Mouse (Mus musculus): Measurements from ENCODE around the gene Gnai2. TPM values are rescaled to one million over a fixed set of nuclear protein-coding genes. Genes with fewer than 3 reads are reported as not detected.

Gene Gnai2
- polyA plus RNA-seq, 1 experiment from 2014 or later: 369 TPM

DNA sequence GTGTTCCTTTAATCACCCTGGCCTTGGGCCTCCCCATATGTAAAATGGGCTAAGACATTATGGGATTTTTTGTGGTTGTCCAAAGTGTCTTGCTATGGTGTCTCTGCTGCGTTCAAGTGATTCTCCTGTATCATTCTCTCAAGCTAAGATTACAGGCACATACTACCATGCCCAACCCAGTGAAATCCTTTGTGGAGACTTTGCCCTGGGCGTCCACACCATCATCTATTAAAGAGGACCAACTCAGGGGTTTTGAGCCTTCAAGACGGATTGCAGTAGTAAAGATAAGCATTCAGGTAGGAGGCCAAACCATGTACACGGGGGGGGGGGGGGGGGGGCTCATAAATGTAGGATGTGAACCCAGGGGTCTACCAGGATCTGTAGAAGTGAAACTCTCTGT, 19.4 kb upstream of the Gnai2 start:
- Histone ChIP-seq H3K9me3 (replicated peaks; ENCODE audit: control insufficient read depth, low read length) (no peaks in the 10 kb centered on the region), H3K36me3 (replicated peaks; ENCODE audit: control insufficient read depth, insufficient read depth, low read depth, low read length) (no peaks in the 10 kb centered on the region), H3K4me2 (ENCODE audit: low read depth, low read length) (no peak overlapping the region), H3K4me3 (ENCODE audit: low read depth, low read length) (no peak overlapping the region), H3K27ac (replicated peaks; ENCODE audit: low read depth, low read length) (no peak overlapping the region), H3K9ac (replicated peaks; ENCODE audit: low read length) (no peak overlapping the region), H3K27me3 (ENCODE audit: control insufficient read depth, insufficient read depth, low read length) (no peaks in the 10 kb centered on the region), H3K4me1 (ENCODE audit: control insufficient read depth, insufficient read depth, low read length) (no peaks in the 10 kb centered on the region)
- WGBS: 84% methylated on average over 4 of the region's 4 CpGs
- no peak for DNase-seq (ENCODE audit: low spot score)
- no peak for ATAC-seq (replicated peaks; ENCODE audit: insufficient number of reproducible peaks, low FRiP score, low TSS enrichment, low read depth)

DNA sequence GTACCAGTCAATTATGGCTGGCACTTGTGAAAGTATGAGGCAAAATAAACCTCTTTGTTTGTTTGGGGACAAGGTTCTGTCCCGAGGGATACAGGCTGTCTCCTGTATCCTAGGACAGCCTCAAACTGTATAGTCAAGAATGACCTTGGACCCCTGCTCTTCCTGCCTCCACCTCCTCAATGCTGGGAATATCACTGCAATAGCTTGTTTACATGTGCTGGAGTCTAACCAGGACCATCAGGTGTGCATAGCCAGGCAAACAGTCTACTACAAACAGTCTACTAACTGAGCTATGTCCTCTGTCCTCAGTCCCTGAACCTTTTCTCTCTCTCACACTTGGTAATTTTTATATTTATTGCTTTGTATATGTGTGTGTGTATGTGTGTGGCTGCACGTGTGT, 18.3 kb upstream of the Gnai2 start:
- no peak overlapping the region for H3K4me2 ChIP-seq (ENCODE audit: low read depth, low read length)
- H3K36me3 ChIP-seq (replicated peaks; ENCODE audit: control insufficient read depth, insufficient read depth, low read depth, low read length): no peaks in the 10 kb centered on the region
- no peaks in the 10 kb centered on the region for H3K9me3 ChIP-seq (replicated peaks; ENCODE audit: control insufficient read depth, low read length)
- no peaks in the 10 kb centered on the region for H3K4me1 ChIP-seq (ENCODE audit: control insufficient read depth, insufficient read depth, low read length)
- H3K27ac ChIP-seq (replicated peaks; ENCODE audit: low read depth, low read length): no peak overlapping the region
- no peak overlapping the region for H3K9ac ChIP-seq (replicated peaks; ENCODE audit: low read length)
- WGBS: 81% methylated on average over 2 of the region's 2 CpGs
- DNase-seq (ENCODE audit: low spot score): no peak
- H3K4me3 ChIP-seq (ENCODE audit: low read depth, low read length): no peak overlapping the region
- no peaks in the 10 kb centered on the region for H3K27me3 ChIP-seq (ENCODE audit: control insufficient read depth, insufficient read depth, low read length)
- ATAC-seq (replicated peaks; ENCODE audit: insufficient number of reproducible peaks, low FRiP score, low TSS enrichment, low read depth): no peak

DNA sequence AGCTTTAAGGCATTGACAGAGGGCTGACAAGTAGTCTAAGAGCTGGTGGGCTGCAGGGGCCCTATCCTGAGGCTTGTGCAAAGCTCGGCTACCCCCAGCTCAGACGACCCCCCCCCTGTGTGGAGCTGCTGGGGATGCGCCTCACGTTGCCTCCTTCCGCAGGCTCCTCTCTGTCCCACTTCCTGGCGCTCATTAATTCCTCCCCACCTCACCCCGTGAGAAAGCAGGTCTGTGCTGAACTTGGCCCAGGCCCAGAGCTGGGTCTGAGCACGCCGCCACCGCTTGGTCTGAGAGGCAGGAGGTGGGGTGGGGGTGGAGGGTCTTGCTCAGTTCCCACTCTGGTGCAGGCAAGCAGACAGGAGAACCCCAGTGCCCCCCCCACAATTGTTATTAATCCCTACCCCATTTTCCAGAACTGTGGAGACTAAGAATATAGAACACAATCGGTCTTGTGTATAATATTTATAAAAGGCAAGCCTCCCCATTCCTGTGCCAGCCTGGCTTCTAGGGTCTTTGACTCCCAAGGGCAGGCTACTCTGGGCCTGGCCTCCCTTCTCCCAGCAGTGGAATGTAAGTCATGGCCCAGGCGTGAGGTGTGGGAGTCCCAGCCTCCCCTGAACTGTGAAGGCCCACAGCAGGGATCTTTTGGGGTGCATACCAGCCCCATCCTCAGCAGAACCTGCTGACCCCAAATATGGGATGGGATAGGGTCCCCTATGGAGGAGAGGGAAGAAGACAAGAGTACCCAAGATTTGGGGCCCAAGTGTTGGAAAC, 15.7 kb upstream of the Gnai2 start:
- no peak for DNase-seq (ENCODE audit: low spot score)
- 0 out of 2 replicates have a peak, but pooled peaks have one; percentile 10 for ATAC-seq (replicated peaks; ENCODE audit: insufficient number of reproducible peaks, low FRiP score, low TSS enrichment, low read depth)
- no peaks in the 10 kb centered on the region for H3K36me3 ChIP-seq (replicated peaks; ENCODE audit: control insufficient read depth, insufficient read depth, low read depth, low read length)

DNA sequence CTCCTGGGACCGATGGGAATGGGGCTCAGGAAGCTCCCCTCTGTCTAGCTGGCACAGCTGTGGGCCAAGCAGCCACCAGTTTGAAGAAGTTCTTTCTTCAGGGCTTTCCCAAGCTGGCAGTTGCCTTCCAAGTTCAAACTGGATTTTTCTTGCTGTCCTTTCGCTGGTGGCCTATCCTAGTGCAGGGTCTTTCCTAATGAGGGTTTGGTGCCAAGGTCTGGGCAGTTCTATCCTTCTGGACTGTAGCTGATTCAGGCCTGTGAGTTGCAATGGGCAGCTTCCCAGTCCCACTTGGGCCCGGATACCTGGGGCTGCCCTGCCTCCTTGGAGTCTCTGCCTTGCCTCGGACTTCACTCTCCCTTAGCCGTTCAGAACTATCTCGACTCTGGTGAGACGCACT, 15.1 kb upstream of the Gnai2 start:
- H3K4me1 ChIP-seq (ENCODE audit: control insufficient read depth, insufficient read depth, low read length): no peaks in the 10 kb centered on the region
- 73% methylated on average over 7 of the region's 7 CpGs for WGBS
- H3K4me2 ChIP-seq (ENCODE audit: low read depth, low read length): no peak overlapping the region
- H3K36me3 ChIP-seq (replicated peaks; ENCODE audit: control insufficient read depth, insufficient read depth, low read depth, low read length): no peaks in the 10 kb centered on the region
- DNase-seq (ENCODE audit: low spot score) (no peak), ATAC-seq (replicated peaks; ENCODE audit: insufficient number of reproducible peaks, low FRiP score, low TSS enrichment, low read depth) (no peak)
- no peak overlapping the region for H3K4me3 ChIP-seq (ENCODE audit: low read depth, low read length)
- no peak overlapping the region for H3K27ac ChIP-seq (replicated peaks; ENCODE audit: low read depth, low read length)
- no peak overlapping the region for H3K9ac ChIP-seq (replicated peaks; ENCODE audit: low read length)
- no peaks in the 10 kb centered on the region for H3K27me3 ChIP-seq (ENCODE audit: control insufficient read depth, insufficient read depth, low read length)
- no peaks in the 10 kb centered on the region for H3K9me3 ChIP-seq (replicated peaks; ENCODE audit: control insufficient read depth, low read length)

More for the DNA sequence above, 15.7 kb upstream of the Gnai2 start:
- no peaks in the 10 kb centered on the region for H3K4me1 ChIP-seq (ENCODE audit: control insufficient read depth, insufficient read depth, low read length)
- no peaks in the 10 kb centered on the region for H3K27me3 ChIP-seq (ENCODE audit: control insufficient read depth, insufficient read depth, low read length)
- no peak overlapping the region for H3K4me2 ChIP-seq (ENCODE audit: low read depth, low read length)
- H3K4me3 ChIP-seq (ENCODE audit: low read depth, low read length): no peak overlapping the region
- no peak overlapping the region for H3K27ac ChIP-seq (replicated peaks; ENCODE audit: low read depth, low read length)
- no peaks in the 10 kb centered on the region for H3K9me3 ChIP-seq (replicated peaks; ENCODE audit: control insufficient read depth, low read length)
- no peak overlapping the region; the same call in 1 of the 2 replicates for H3K9ac ChIP-seq (replicated peaks; ENCODE audit: low read length)
- WGBS: 50% methylated on average over 12 of the region's 12 CpGs

DNA sequence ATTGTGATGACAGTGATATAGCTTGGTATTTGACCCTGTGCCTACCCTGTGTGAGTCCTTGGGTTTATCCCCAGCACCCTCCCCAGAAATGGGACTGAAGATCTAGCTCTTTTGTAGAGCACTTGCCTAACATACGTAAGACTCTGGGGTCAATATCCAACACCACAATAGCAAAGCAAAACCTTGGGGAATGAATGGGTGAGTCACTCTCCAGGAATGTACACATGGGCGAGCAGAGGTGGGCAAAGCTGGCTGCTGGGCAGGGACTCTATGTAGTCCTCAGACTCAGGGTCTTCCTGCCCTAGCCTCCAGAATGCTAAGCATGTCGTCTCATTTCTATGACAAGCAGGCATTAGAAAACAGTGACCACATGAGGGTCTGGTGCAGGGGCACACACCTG, 13.6 kb upstream of the Gnai2 start:
- Histone ChIP-seq H3K36me3 (replicated peaks; ENCODE audit: control insufficient read depth, insufficient read depth, low read depth, low read length) (no peaks in the 10 kb centered on the region), H3K9ac (replicated peaks; ENCODE audit: low read length) (no peak overlapping the region), H3K4me3 (ENCODE audit: low read depth, low read length) (no peak overlapping the region), H3K4me1 (ENCODE audit: control insufficient read depth, insufficient read depth, low read length) (no peaks in the 10 kb centered on the region), H3K4me2 (ENCODE audit: low read depth, low read length) (no peak overlapping the region), H3K27me3 (ENCODE audit: control insufficient read depth, insufficient read depth, low read length) (no peaks in the 10 kb centered on the region), H3K9me3 (replicated peaks; ENCODE audit: control insufficient read depth, low read length) (no peaks in the 10 kb centered on the region), H3K27ac (replicated peaks; ENCODE audit: low read depth, low read length) (no peak overlapping the region)
- ATAC-seq (replicated peaks; ENCODE audit: insufficient number of reproducible peaks, low FRiP score, low TSS enrichment, low read depth): no peak
- 79% methylated on average over 3 of the region's 3 CpGs for WGBS
- DNase-seq (ENCODE audit: low spot score): no peak

DNA sequence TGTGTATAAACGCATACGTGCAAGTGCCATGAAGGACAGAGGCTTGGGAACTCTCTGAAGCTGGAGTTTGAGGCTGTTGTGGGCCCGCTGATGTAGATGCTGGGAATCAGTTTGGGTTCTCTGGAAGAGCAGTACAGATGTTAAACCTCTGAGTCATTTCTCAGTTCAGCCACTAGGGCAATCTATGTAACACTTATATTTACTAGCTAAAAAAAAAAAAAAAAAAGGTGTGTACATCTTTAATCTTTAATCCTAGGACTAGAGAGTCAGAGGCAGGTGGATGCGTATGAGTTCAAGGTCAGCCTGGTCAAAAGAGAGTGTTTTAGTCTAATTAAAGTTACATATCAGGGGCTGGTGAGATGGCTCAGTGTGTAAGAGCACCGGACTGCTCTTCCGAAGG, 11.8 kb upstream of the Gnai2 start:
- no peaks in the 10 kb centered on the region for H3K4me1 ChIP-seq (ENCODE audit: control insufficient read depth, insufficient read depth, low read length)
- no peak overlapping the region for H3K4me3 ChIP-seq (ENCODE audit: low read depth, low read length)
- ATAC-seq (replicated peaks; ENCODE audit: insufficient number of reproducible peaks, low FRiP score, low TSS enrichment, low read depth): no peak

DNA sequence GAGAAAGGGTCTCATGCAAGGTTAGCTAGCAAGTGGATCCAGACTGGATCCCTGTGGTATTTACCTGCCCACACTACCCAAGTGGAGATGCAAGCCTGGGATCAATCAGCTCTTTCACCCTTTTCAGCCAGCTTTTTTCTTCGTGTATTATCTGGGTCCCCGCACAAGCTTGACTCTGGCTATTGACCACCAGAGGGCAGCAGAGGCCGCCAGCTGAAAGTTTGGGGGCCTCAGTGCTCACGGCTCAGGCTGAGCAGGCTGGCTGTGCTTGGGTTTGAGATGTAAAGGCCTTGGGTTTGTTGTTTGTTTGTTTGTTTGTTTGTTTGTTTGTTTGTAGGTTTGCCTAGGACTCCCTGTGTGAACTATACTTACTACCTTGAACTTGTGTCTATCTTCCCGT, 10.4 kb upstream of the Gnai2 start:
- Histone ChIP-seq H3K4me2 (ENCODE audit: low read depth, low read length) (no peak overlapping the region), H3K9ac (replicated peaks; ENCODE audit: low read length) (no peak overlapping the region), H3K27ac (replicated peaks; ENCODE audit: low read depth, low read length) (no peak overlapping the region), H3K9me3 (replicated peaks; ENCODE audit: control insufficient read depth, low read length) (no peaks in the 10 kb centered on the region), H3K4me3 (ENCODE audit: low read depth, low read length) (no peak overlapping the region), H3K27me3 (ENCODE audit: control insufficient read depth, insufficient read depth, low read length) (no peaks in the 10 kb centered on the region), H3K36me3 (replicated peaks; ENCODE audit: control insufficient read depth, insufficient read depth, low read depth, low read length) (no peaks in the 10 kb centered on the region), H3K4me1 (ENCODE audit: control insufficient read depth, insufficient read depth, low read length) (no peaks in the 10 kb centered on the region)
- WGBS: 10% methylated on average over 5 of the region's 5 CpGs
- ATAC-seq (replicated peaks; ENCODE audit: insufficient number of reproducible peaks, low FRiP score, low TSS enrichment, low read depth) (peak; percentile 56; the same call in 1 of the 2 replicates), DNase-seq (ENCODE audit: low spot score) (peak; percentile 92)

More for the DNA sequence above, 11.8 kb upstream of the Gnai2 start:
- no peak for DNase-seq (ENCODE audit: low spot score)
- no peaks in the 10 kb centered on the region for H3K9me3 ChIP-seq (replicated peaks; ENCODE audit: control insufficient read depth, low read length)
- no peak overlapping the region for H3K9ac ChIP-seq (replicated peaks; ENCODE audit: low read length)
- WGBS: 77% methylated on average over 6 of the region's 6 CpGs
- H3K36me3 ChIP-seq (replicated peaks; ENCODE audit: control insufficient read depth, insufficient read depth, low read depth, low read length): no peaks in the 10 kb centered on the region
- no peak overlapping the region for H3K4me2 ChIP-seq (ENCODE audit: low read depth, low read length)
- H3K27me3 ChIP-seq (ENCODE audit: control insufficient read depth, insufficient read depth, low read length): no peaks in the 10 kb centered on the region
- H3K27ac ChIP-seq (replicated peaks; ENCODE audit: low read depth, low read length): no peak overlapping the region

DNA sequence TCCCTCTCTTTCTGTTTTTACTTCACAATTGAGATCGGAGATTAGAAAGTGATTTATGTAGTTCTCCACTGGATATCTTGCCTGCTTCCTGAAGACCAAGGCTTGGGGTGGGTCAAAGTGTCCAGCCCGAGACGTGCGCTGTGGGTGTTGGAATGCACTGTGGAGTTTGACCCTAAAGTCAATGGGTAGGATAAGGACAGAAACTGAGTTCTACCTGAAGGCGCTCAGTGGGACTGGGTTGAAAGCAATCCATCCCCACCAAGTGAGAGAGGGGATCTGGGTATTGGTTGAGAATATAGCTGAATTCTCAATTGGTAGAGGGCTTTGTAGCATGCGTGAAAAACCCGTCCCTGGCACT, 10.0 kb upstream of the Gnai2 start:
- ATAC-seq (replicated peaks; ENCODE audit: insufficient number of reproducible peaks, low FRiP score, low TSS enrichment, low read depth) (no peak), DNase-seq (ENCODE audit: low spot score) (no peak)
- Histone ChIP-seq H3K4me1 (ENCODE audit: control insufficient read depth, insufficient read depth, low read length) (no peaks in the 10 kb centered on the region), H3K9me3 (replicated peaks; ENCODE audit: control insufficient read depth, low read length) (no peaks in the 10 kb centered on the region), H3K36me3 (replicated peaks; ENCODE audit: control insufficient read depth, insufficient read depth, low read depth, low read length) (no peaks in the 10 kb centered on the region), H3K4me2 (ENCODE audit: low read depth, low read length) (peak overlapping the region; percentile 29), H3K27me3 (ENCODE audit: control insufficient read depth, insufficient read depth, low read length) (no peaks in the 10 kb centered on the region), H3K9ac (replicated peaks; ENCODE audit: low read length) (peak overlapping the region; percentile 34; the same call in 1 of the 2 replicates), H3K27ac (replicated peaks; ENCODE audit: low read depth, low read length) (no peak overlapping the region), H3K4me3 (ENCODE audit: low read depth, low read length) (no peak overlapping the region)
- WGBS: 56% methylated on average over 7 of the region's 7 CpGs
